Mouse (Mus musculus): Measurements from ENCODE around the gene Pard6b.

GRCm38 (mm10) chr2:168042019-168042418 is 38.8 kb upstream of the Pard6b start:
- TF ChIP-seq MAZ (IDR thresholded peaks at IDR 0.05; ENCODE audit: low read depth, low read length) (no peak), MYC (IDR thresholded peaks at IDR 0.05; ENCODE audit: low read depth, low read length) (no peak), POLR2AphosphoS2 (IDR thresholded peaks at IDR 0.05; ENCODE audit: low read depth, low read length) (no peak), POLR2A (IDR thresholded peaks at IDR 0.05; ENCODE audit: low read depth, low read length) (no peak), CTCF (conservative IDR thresholded peaks at IDR 0.05 in 1 of 2, IDR thresholded peaks at IDR 0.05 in 1 of 2; ENCODE audit: low read depth in 2 of 2, low read length in 2 of 2) (no peak), USF2 (conservative IDR thresholded peaks at IDR 0.05; ENCODE audit: low read depth, low read length) (no peak), EP300 (IDR thresholded peaks at IDR 0.05; ENCODE audit: low read length) (no peak), ZNF384 (IDR thresholded peaks at IDR 0.05; ENCODE audit: low read depth, low read length) (no peak), USF1 (IDR thresholded peaks at IDR 0.05; ENCODE audit: low read depth, low read length) (no peak), MXI1 (IDR thresholded peaks at IDR 0.05; ENCODE audit: low read depth, low read length) (no peak)

Data from CH12.LX (cell line).